Mouse (Mus musculus) CH12.LX (cell line): ENCODE results near the gene Wars2.

Experiments
- MAFK ChIP-seq: IDR thresholded peaks from 2 replicates; pipeline ENCODE4 v1.6.1; 2011; ENCODE audit warnings: low read length, improper control_type of control experiment; ENCODE audit not compliant: insufficient replicate concordance
- POLR2A ChIP-seq: IDR thresholded peaks from 2 replicates; pipeline ENCODE4 v1.6.1; 2011; ENCODE audit warnings: low read depth, mild to moderate bottlenecking, improper control_type of control experiment, low read length
- USF2 ChIP-seq: conservative IDR thresholded peaks from 2 replicates; pipeline ENCODE4 v1.6.1; 2011; ENCODE audit warnings: low read depth, low read length, improper control_type of control experiment

DNA sequence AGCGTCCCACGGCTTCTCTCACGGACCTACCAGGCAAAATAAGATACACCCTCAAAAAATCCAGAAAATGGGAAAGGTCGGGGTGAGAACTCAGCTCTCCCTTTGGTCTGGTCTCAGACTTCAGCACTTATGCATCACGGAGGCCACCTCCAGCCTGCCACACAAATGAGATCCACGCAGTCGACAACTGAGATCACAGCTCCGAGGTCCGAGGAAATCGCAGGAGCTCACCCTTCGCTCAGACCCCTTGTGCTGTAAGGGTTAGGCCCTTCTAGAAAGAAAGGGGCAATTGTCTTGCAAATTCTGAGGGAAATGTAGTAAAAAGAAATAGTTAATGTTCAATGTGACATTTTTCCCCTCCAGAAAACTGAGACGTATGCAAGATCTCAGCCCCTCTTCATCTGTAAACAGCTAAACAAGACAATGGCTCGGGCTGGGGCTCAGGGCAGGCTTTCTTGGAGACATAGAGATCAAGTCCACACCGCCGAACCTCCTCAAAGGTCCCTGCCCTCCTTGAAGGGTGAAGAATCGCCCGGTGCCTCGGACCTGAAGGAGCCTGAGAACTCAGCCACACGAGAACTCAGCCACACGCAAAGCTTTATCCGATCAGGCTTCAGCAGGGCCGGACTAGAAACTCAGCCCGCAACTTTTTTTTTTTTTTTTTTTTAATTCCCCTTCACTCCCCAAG lies 94.4 kb downstream of the Wars2 start:
- TF ChIP-seq USF2, result no peak
- TF ChIP-seq POLR2A, result no peak
- no peak for TF ChIP-seq MAFK
